ENCODE assay signal across 9 mouse cellular contexts in genomic region chr7:142474799-142475198, GRCm38 (mm10). TPM values are rescaled to one million over a fixed set of nuclear protein-coding genes. Genes with fewer than 3 reads are reported as not detected.
A peak's percentile ranks its signal among the peaks of the same experiment; 100 is the strongest.
DNase-seq lines count a peak whose midpoint lies in the region; ATAC-seq and TF ChIP-seq lines count a peak whose summit lies in the region.
"Had no signal": no experiment of that assay in that cellular context is flagged by ENCODE, and none has a peak within 500 bp of the region (broad histone marks: within the 10 kb centered on the region; RNA-seq: fewer than 3 reads in every experiment).

No protein-coding gene starts in this region.

- H3K79me3 ChIP-seq in C2C12 (ENCODE audit: low read depth), result peaks cover 31% of the 10 kb centered on the region

- H3K4me1 ChIP-seq in forebrain, embryonic 10.5 days, result peaks cover 46% of the 10 kb centered on the region
- H3K4me1 ChIP-seq in forebrain, embryonic 12.5 days, result peaks cover 18% of the 10 kb centered on the region
- peaks cover 99% of the 10 kb centered on the region for H3K4me1 ChIP-seq in heart, embryonic 13.5 days
- H3K4me1 ChIP-seq in lung, embryonic 15.5 days, result peaks cover 44% of the 10 kb centered on the region
- no peaks in the 10 kb centered on the region for H3K4me1 ChIP-seq in liver, postnatal 0 days (ENCODE audit: insufficient read depth)

- TF ChIP-seq EP300 in liver, postnatal 0 days (IDR thresholded peaks at IDR 0.05; ENCODE audit: low read depth), result no peak

- 91% methylated on average over 14 of the region's 14 CpGs for WGBS in forebrain, embryonic 10.5 days
- WGBS in forebrain, embryonic 12.5 days, result 94% methylated on average over 8 of the region's 14 CpGs
- WGBS in heart, embryonic 13.5 days, result 71% methylated on average over 14 of the region's 14 CpGs
- 53% methylated on average over 14 of the region's 14 CpGs for WGBS in lung, embryonic 15.5 days
- WGBS in liver, postnatal 0 days (ENCODE audit: insufficient replicate concordance), result 73% methylated on average over 14 of the region's 14 CpGs

- H3K9me3 ChIP-seq in forebrain, embryonic 10.5 days, result no peaks in the 10 kb centered on the region
- H3K9me3 ChIP-seq in forebrain, embryonic 12.5 days, result no peaks in the 10 kb centered on the region
- no peaks in the 10 kb centered on the region for H3K9me3 ChIP-seq in heart, embryonic 13.5 days
- H3K9me3 ChIP-seq in lung, embryonic 15.5 days, result no peaks in the 10 kb centered on the region
- H3K9me3 ChIP-seq in liver, postnatal 0 days (ENCODE audit: low read length), result no peaks in the 10 kb centered on the region
- H3K9me3 ChIP-seq: megakaryocyte, embryonic 14.5 days had no signal

- H3K4me3 ChIP-seq in forebrain, embryonic 10.5 days, result no peak overlapping the region
- H3K4me3 ChIP-seq in forebrain, embryonic 12.5 days (replicated peaks), result no peak overlapping the region
- H3K4me3 ChIP-seq in C2C12 (ENCODE audit: insufficient read depth, poor library complexity, severe bottlenecking), result peak overlapping the region; percentile 23
- peak overlapping the region; percentile 17; the same call in 1 of the 2 replicates for H3K4me3 ChIP-seq in heart, embryonic 13.5 days
- H3K4me3 ChIP-seq in lung, embryonic 15.5 days, result peak overlapping the region; percentile 38
- no peak overlapping the region for H3K4me3 ChIP-seq in liver, postnatal 0 days (ENCODE audit: low read depth, low read length)
- H3K4me3 ChIP-seq: megakaryocyte, embryonic 14.5 days had no signal

- H3K36me3 ChIP-seq in forebrain, embryonic 10.5 days (replicated peaks), result no peaks in the 10 kb centered on the region
- no peaks in the 10 kb centered on the region for H3K36me3 ChIP-seq in forebrain, embryonic 12.5 days (replicated peaks)
- H3K36me3 ChIP-seq in C2C12 (ENCODE audit: control insufficient read depth, insufficient read depth), result peaks cover 4% of the 10 kb centered on the region
- H3K36me3 ChIP-seq in heart, embryonic 13.5 days, result no peaks in the 10 kb centered on the region
- H3K36me3 ChIP-seq in lung, embryonic 15.5 days, result no peaks in the 10 kb centered on the region
- no peaks in the 10 kb centered on the region for H3K36me3 ChIP-seq in liver, postnatal 0 days (replicated peaks; ENCODE audit: insufficient read depth, low read length)

- no peak for TF ChIP-seq CTCF in C2C12 (IDR thresholded peaks at IDR 0.05; ENCODE audit: control insufficient read depth, insufficient read depth, insufficient read length)
- no peak for TF ChIP-seq CTCF in liver, postnatal 0 days (IDR thresholded peaks at IDR 0.05; ENCODE audit: low read depth)

- peaks cover 68% of the 10 kb centered on the region for H3K79me2 ChIP-seq in C2C12 (ENCODE audit: control insufficient read depth, insufficient read depth)

- H3K27ac ChIP-seq in forebrain, embryonic 10.5 days, result peak overlapping the region; percentile 46; the same call in 1 of the 2 replicates
- no peak overlapping the region for H3K27ac ChIP-seq in forebrain, embryonic 12.5 days
- peak overlapping the region; percentile 99 for H3K27ac ChIP-seq in heart, embryonic 13.5 days (replicated peaks)
- H3K27ac ChIP-seq in lung, embryonic 15.5 days, result peak overlapping the region; percentile 89
- no peak overlapping the region for H3K27ac ChIP-seq in liver, postnatal 0 days (ENCODE audit: low read depth)

- H3K4me2 ChIP-seq in forebrain, embryonic 12.5 days, result no peak overlapping the region
- H3K4me2 ChIP-seq in heart, embryonic 13.5 days, result peak overlapping the region; percentile 55
- peak overlapping the region; percentile 54 for H3K4me2 ChIP-seq in lung, embryonic 15.5 days
- no peak overlapping the region for H3K4me2 ChIP-seq in liver, postnatal 0 days (ENCODE audit: low read depth, low read length)

- no peak for DNase-seq in forebrain, embryonic 10.5 days (ENCODE audit: extremely low spot score, low spot score)
- no peak for DNase-seq in left cerebral cortex, adult 9 months (ENCODE audit: low spot score in 2 of 2)
- no peak for DNase-seq in frontal cortex, postnatal 25 days (ENCODE audit: low spot score in 2 of 2)
- no peak for DNase-seq in liver, postnatal 0 days

- H3K27me3 ChIP-seq in forebrain, embryonic 10.5 days (ENCODE audit: poor library complexity, severe bottlenecking), result no peaks in the 10 kb centered on the region
- no peaks in the 10 kb centered on the region for H3K27me3 ChIP-seq in forebrain, embryonic 12.5 days
- no peaks in the 10 kb centered on the region for H3K27me3 ChIP-seq in C2C12 (ENCODE audit: control insufficient read depth, insufficient read depth, insufficient read length)
- H3K27me3 ChIP-seq in heart, embryonic 13.5 days (replicated peaks), result no peaks in the 10 kb centered on the region
- H3K27me3 ChIP-seq in lung, embryonic 15.5 days, result no peaks in the 10 kb centered on the region
- H3K27me3 ChIP-seq in liver, postnatal 0 days (ENCODE audit: insufficient read depth, low read length), result no peaks in the 10 kb centered on the region

- no peak overlapping the region for H3K9ac ChIP-seq in forebrain, embryonic 12.5 days
- H3K9ac ChIP-seq in heart, embryonic 13.5 days, result peak overlapping the region; percentile 81
- peak overlapping the region; percentile 44 for H3K9ac ChIP-seq in lung, embryonic 15.5 days
- no peak overlapping the region for H3K9ac ChIP-seq in liver, postnatal 0 days (replicated peaks)

- no peak for ATAC-seq in forebrain, embryonic 12.5 days (ENCODE audit: low FRiP score)
- ATAC-seq in heart, embryonic 13.5 days (ENCODE audit: extremely low read depth, insufficient number of reproducible peaks, low FRiP score, low TSS enrichment), result no peak
- ATAC-seq in lung, embryonic 15.5 days (ENCODE audit: borderline replicate concordance, extremely low read depth, low FRiP score, low TSS enrichment), result peak; percentile 51; the same call in 1 of the 2 replicates
- ATAC-seq in liver, postnatal 0 days, result no peak

- H3ac ChIP-seq in C2C12 (ENCODE audit: control insufficient read depth, insufficient read length, low read depth), result peak overlapping the region; percentile 59

TF ChIP-seq in C2C12, 6 proteins besides CTCF, POLR2A, EP300 and RAD21:
- no peak for TF ChIP-seq CEBPB (IDR thresholded peaks at IDR 0.05; ENCODE audit: low read depth)
- TF ChIP-seq MYOD1 (IDR thresholded peaks at IDR 0.05; ENCODE audit: control insufficient read depth, insufficient read length, low read depth), result no peak
- TF ChIP-seq MYOG (IDR thresholded peaks at IDR 0.05; ENCODE audit: control insufficient read depth, extremely low read depth, insufficient read length), result no peak
- no peak for TF ChIP-seq FOSL1 (IDR thresholded peaks at IDR 0.05; ENCODE audit: insufficient read depth, low read length, poor library complexity, severe bottlenecking)
- TF ChIP-seq USF1 (IDR thresholded peaks at IDR 0.05; ENCODE audit: low read depth), result no peak
- no peak for TF ChIP-seq MAX (IDR thresholded peaks at IDR 0.05)

RNA-seq across cellular contexts. Expression of gene Lsp1, which starts 14.2 kb away (rescaled TPM):
- 10.7 and 12.0 TPM in 2 replicates for polyA plus RNA-seq in forebrain, embryonic 10.5 days (2016; fragmentation: Nextera tagmentation; extraction: Ambion mirVana)
- 5.4 and 6.3 TPM in 2 replicates for polyA plus RNA-seq in forebrain, embryonic 12.5 days (2016; fragmentation: Nextera tagmentation; extraction: Ambion mirVana)
- 96.1 TPM for polyA plus RNA-seq in C2C12 (2012; fragmentation: generic; extraction: Trizol)
- 51.0 and 54.6 TPM in 2 replicates for polyA plus RNA-seq in heart, embryonic 13.5 days (2015; fragmentation: Nextera tagmentation; extraction: Ambion mirVana)
- 125 and 130 TPM in 2 replicates for polyA plus RNA-seq in lung, embryonic 15.5 days (2015; fragmentation: Nextera tagmentation; extraction: Ambion mirVana)
- polyA plus RNA-seq in liver, postnatal 0 days (2015; fragmentation: Nextera tagmentation; extraction: Ambion mirVana), result 31.5 and 33.6 TPM in 2 replicates

RNA-seq across cellular contexts. Expression of gene Tnnt3, which starts 23.8 kb away (rescaled TPM):
- 0.33 and 1.1 TPM in 2 replicates for polyA plus RNA-seq in forebrain, embryonic 10.5 days (2016; fragmentation: Nextera tagmentation; extraction: Ambion mirVana)
- polyA plus RNA-seq in forebrain, embryonic 12.5 days (2016; fragmentation: Nextera tagmentation; extraction: Ambion mirVana), result 0.78 TPM in 1 of 2 replicates, not detected in the other
- 6.8 TPM for polyA plus RNA-seq in C2C12 (2012; fragmentation: generic; extraction: Trizol)
- 4.0 and 5.4 TPM in 2 replicates for polyA plus RNA-seq in heart, embryonic 13.5 days (2015; fragmentation: Nextera tagmentation; extraction: Ambion mirVana)
- polyA plus RNA-seq in lung, embryonic 15.5 days (2015; fragmentation: Nextera tagmentation; extraction: Ambion mirVana), result 2.5 and 5.1 TPM in 2 replicates
- 3.6 and 72.5 TPM in 2 replicates for polyA plus RNA-seq in liver, postnatal 0 days (2015; fragmentation: Nextera tagmentation; extraction: Ambion mirVana)

RNA-seq across cellular contexts. Expression of gene Tnni2, which starts 33.2 kb away (rescaled TPM):
- polyA plus RNA-seq in forebrain, embryonic 10.5 days (2016; fragmentation: Nextera tagmentation; extraction: Ambion mirVana), result 0.46 and 1.4 TPM in 2 replicates
- 1.3 TPM in 1 of 2 replicates, not detected in the other for polyA plus RNA-seq in forebrain, embryonic 12.5 days (2016; fragmentation: Nextera tagmentation; extraction: Ambion mirVana)
- 7.5 TPM for polyA plus RNA-seq in C2C12 (2012; fragmentation: generic; extraction: Trizol)
- polyA plus RNA-seq in heart, embryonic 13.5 days (2015; fragmentation: Nextera tagmentation; extraction: Ambion mirVana), result 34.8 and 41.9 TPM in 2 replicates
- 2.4 and 7.4 TPM in 2 replicates for polyA plus RNA-seq in lung, embryonic 15.5 days (2015; fragmentation: Nextera tagmentation; extraction: Ambion mirVana)
- polyA plus RNA-seq in liver, postnatal 0 days (2015; fragmentation: Nextera tagmentation; extraction: Ambion mirVana), result 6.9 and 72.7 TPM in 2 replicates

RNA-seq across cellular contexts. Expression of gene Syt8, which starts 40.1 kb away (rescaled TPM):
- 0.18 TPM in 1 of 2 replicates, not detected in the other for polyA plus RNA-seq in forebrain, embryonic 10.5 days (2016; fragmentation: Nextera tagmentation; extraction: Ambion mirVana)
- not detected in 2 replicates for polyA plus RNA-seq in forebrain, embryonic 12.5 days (2016; fragmentation: Nextera tagmentation; extraction: Ambion mirVana)
- 0.07 TPM for polyA plus RNA-seq in C2C12 (2012; fragmentation: generic; extraction: Trizol)
- 0.19 and 0.41 TPM in 2 replicates for polyA plus RNA-seq in heart, embryonic 13.5 days (2015; fragmentation: Nextera tagmentation; extraction: Ambion mirVana)
- 0.34 and 0.87 TPM in 2 replicates for polyA plus RNA-seq in lung, embryonic 15.5 days (2015; fragmentation: Nextera tagmentation; extraction: Ambion mirVana)
- not detected in 2 replicates for polyA plus RNA-seq in liver, postnatal 0 days (2015; fragmentation: Nextera tagmentation; extraction: Ambion mirVana)

RNA-seq across cellular contexts. Expression of gene Mrpl23, which starts 57.7 kb away (rescaled TPM):
- polyA plus RNA-seq in forebrain, embryonic 10.5 days (2016; fragmentation: Nextera tagmentation; extraction: Ambion mirVana), result 15.8 and 16.1 TPM in 2 replicates
- polyA plus RNA-seq in forebrain, embryonic 12.5 days (2016; fragmentation: Nextera tagmentation; extraction: Ambion mirVana), result 10.8 and 15.9 TPM in 2 replicates
- 72.2 TPM for polyA plus RNA-seq in C2C12 (2012; fragmentation: generic; extraction: Trizol)
- polyA plus RNA-seq in heart, embryonic 13.5 days (2015; fragmentation: Nextera tagmentation; extraction: Ambion mirVana), result 15.6 and 17.7 TPM in 2 replicates
- 22.8 and 28.3 TPM in 2 replicates for polyA plus RNA-seq in lung, embryonic 15.5 days (2015; fragmentation: Nextera tagmentation; extraction: Ambion mirVana)
- 18.7 and 19.3 TPM in 2 replicates for polyA plus RNA-seq in liver, postnatal 0 days (2015; fragmentation: Nextera tagmentation; extraction: Ambion mirVana)

Comparison
In these comparisons a context has a peak if more than half of its experiments do, and no peak if none do; other contexts are left out.
1. H3K27ac ChIP-seq: peak in forebrain, embryonic 10.5 days (single experiment), heart, embryonic 13.5 days (single experiment) and lung, embryonic 15.5 days (single experiment); none in forebrain, embryonic 12.5 days (single experiment) and liver, postnatal 0 days (single experiment).
2. H3K4me3 ChIP-seq: peak in C2C12 (single experiment), heart, embryonic 13.5 days (single experiment) and lung, embryonic 15.5 days (single experiment); none in forebrain, embryonic 10.5 days (single experiment), forebrain, embryonic 12.5 days (single experiment) and liver, postnatal 0 days (single experiment).
3. H3K4me2 ChIP-seq: peak in heart, embryonic 13.5 days (single experiment) and lung, embryonic 15.5 days (single experiment); none in forebrain, embryonic 12.5 days (single experiment) and liver, postnatal 0 days (single experiment).
4. H3K9ac ChIP-seq: peak in heart, embryonic 13.5 days (single experiment) and lung, embryonic 15.5 days (single experiment); none in forebrain, embryonic 12.5 days (single experiment) and liver, postnatal 0 days (single experiment).